Mouse (Mus musculus) 3134 (cell line): ENCODE measurements around the gene Trmt10b.
A peak's percentile ranks its signal among the peaks of the same experiment; 100 is the strongest.

Experiments used
- DNase-seq: peaks from one replicate; pipeline ENCODE4 v3.0.0-alpha.2; 2011; ENCODE audit warnings: low spot score; ENCODE audit not compliant: insufficient read length; ENCODE audit errors: extremely low read depth

Trmt10b gene

DNA sequence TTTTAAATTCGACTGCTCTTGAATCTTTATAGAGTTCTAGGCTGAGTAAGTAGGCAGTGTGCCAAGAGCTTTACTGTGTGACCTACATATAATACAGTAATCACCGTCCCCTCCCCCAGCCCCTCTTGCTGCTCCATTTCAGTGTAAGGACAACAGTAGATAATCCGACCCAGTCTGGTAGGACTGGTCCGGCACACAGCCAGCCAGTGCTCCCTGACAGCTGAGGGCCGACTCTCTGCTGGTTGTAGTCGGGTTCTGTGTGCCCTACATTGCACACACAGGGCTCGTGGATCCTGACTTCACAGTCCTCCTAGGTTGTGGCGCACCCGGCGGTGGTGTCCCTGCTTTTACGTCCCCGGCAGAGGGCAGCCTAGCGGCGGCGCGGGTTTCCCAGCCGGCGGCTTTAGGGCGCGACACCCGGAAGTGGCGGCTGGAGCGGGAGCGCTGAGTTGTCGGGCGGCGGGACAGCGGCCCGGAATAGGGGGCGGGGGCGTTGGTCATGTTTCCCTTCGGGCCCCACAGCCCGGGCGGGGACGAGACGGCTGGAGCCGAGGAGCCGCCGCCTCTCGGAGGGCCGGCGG, 44.8 kb downstream of the Trmt10b start, which contains the start of gene Dcaf10:
Gene Dcaf10, plus strand, starts transcription at position 433 of the 581 bp plus-strand sequence.
- DNase-seq, result peak; percentile 94

DNA sequence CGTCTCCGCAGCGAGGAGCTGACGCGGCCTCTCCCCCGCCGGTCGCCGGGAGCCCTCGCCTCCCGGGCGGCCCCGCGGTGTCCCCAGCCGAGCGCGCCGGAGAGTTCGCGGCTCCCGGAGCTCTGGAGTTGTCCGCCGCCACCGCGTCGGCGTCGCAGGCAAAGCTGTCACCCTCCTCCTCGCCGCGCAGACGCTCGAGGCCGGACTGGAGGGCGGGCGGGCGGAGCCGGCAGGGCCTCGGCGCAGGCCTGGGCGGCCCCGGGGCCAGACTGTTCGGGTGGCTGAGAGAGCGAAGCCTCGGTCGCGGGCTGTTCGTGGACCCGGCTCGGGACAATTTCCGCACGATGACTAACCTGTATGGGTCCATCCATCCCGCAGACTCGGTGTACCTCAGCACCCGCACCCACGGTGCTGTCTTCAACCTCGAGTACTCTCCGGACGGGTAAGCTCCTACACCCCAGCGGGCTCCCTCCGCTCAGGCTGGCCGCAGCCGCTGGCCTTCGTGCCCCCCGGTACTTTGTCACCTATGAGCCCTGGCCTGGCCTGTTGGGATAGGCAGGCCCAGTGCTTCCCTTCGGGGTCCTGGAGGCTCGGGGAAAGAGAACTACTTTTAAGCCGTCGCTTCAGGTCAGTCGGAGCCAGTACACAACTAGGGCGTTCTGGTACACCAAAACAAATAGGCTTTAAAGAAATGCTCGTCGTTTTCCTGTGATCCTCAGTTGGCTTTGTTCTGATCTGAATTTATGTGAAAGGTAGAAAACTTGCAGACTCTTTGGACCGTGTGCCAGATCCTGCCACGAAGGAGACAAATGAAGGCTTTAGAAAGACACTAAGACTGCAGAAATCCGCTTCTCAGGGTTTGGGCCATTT, 45.6 kb downstream of the Trmt10b start, which contains the start of gene Exosc3:
Gene Exosc3, minus strand, starts transcription at position 447 of the 870 bp plus-strand sequence.
- peak; percentile 79 for DNase-seq

DNA sequence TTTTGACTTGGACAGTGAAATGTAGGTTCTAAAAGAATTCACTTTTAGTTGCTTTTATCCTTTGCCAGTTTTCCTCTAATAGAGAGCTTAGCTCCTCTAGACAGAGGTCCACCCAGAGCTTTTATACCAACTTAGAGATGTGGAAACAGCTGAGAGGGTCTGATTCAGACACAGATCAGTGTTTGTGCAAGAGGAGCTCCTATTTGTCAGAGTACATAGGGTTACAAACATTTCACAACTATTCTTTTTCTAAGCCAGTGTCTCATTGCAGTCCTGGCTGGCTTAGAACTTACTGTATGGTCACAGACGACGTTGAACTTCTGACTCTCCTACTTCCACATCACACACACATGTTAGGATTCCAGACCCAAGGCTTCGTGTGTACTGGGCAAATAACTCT, 59.7 kb downstream of the Trmt10b start:
- DNase-seq, result no peak
